Mouse (Mus musculus) E14TG2a.4 (cell line): ENCODE data around the gene Jpt2.

Experiments
- CTCF ChIP-seq: conservative IDR thresholded peaks from 2 replicates; pipeline ENCODE4 v1.5.1; 2014; ENCODE audit warnings: low read length
- NANOG ChIP-seq: IDR thresholded peaks from 2 replicates; pipeline ENCODE4 v1.6.1; 2014; ENCODE audit warnings: borderline replicate concordance, low read length, mixed read lengths
- POU5F1 ChIP-seq: IDR thresholded peaks from 2 replicates; pipeline ENCODE4 v1.6.1; 2014; ENCODE audit warnings: low read length, borderline replicate concordance

- TF ChIP-seq CTCF (no peak), NANOG (no peak), POU5F1 (no peak)
Observed at GRCm38 (mm10) chr17:24994721-24995120, 34.2 kb upstream of the Jpt2 start.
